Mouse (Mus musculus) spleen, adult 2 months (tissue): ENCODE measurements around the gene Tpst2.

Experiments used
- CTCF ChIP-seq: fragments of 200-500 bp; IDR thresholded peaks from 2 replicates; pipeline ENCODE4 v1.5.1; 2011; ENCODE audit warnings: mild to moderate bottlenecking, inconsistent platforms; ENCODE audit not compliant: insufficient read depth, insufficient read length, insufficient replicate concordance; ENCODE audit errors: extremely low read depth
- POLR2A ChIP-seq: fragments of 200-500 bp; IDR thresholded peaks from 2 replicates; pipeline ENCODE4 v1.6.1; 2011; ENCODE audit warnings: low read depth, low read length, inconsistent platforms

DNA sequence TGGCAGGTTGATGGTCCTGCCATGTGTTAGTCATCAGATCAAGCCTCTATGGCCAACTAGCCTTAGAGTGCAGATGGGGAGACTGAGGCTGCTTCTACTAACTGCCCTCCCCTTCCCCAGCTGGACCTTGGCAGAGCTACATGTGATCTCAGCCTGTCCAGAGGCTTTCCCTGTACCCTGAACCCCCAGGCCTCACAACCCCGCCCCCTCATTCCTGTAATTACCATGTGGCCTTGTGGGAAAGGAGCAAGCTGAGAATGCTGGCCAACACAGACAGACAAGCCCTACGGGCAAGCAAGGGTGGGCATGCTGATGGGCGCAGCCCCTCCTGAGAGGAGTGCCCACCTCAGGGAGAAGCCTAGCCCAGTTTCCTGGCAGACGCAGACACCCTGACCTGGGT, 18.2 kb downstream of the Tpst2 start:
- TF ChIP-seq POLR2A (no peak), CTCF (no peak)
